Mouse (Mus musculus) gastrocnemius, adult 2 months (tissue): ENCODE data around the gene Myo3b. TPM values are rescaled to one million over a fixed set of nuclear protein-coding genes. Genes with fewer than 3 reads are reported as not detected.
A peak's percentile ranks its signal among the peaks of the same experiment; 100 is the strongest.

Experiments
- DNase-seq: peaks from one replicate; pipeline ENCODE4 v3.0.0; 2022
- H3K27ac ChIP-seq: fragments of 200-600 bp; 2 replicates; pipeline ENCODE4 v1.8.1; 2022; ENCODE audit warnings: mild to moderate bottlenecking
- H3K4me3 ChIP-seq: fragments of 200-600 bp; 2 replicates; pipeline ENCODE4 v1.8.1; 2022; ENCODE audit warnings: mild to moderate bottlenecking, moderate library complexity
- CTCF ChIP-seq: fragments of 200-600 bp; IDR thresholded peaks from 2 replicates; pipeline ENCODE4 v1.8.1; 2022; ENCODE audit warnings: antibody characterized with exemption, mild to moderate bottlenecking, moderate library complexity
- intact Hi-C: fragments of 180-260 bp; cut with DNase I; formaldehyde crosslinking; loops from one replicate; pipeline ENCODE4 v1.15.1; 2025
- total RNA-seq, 2 experiments: library from RNA; stranded (reverse); gene quantifications; 2 replicates each; pipeline ENCODE4 v1.2.3; 2021

The Myo3b gene
- total RNA-seq, 2 experiments from 2014 or later: not detected

DNA sequence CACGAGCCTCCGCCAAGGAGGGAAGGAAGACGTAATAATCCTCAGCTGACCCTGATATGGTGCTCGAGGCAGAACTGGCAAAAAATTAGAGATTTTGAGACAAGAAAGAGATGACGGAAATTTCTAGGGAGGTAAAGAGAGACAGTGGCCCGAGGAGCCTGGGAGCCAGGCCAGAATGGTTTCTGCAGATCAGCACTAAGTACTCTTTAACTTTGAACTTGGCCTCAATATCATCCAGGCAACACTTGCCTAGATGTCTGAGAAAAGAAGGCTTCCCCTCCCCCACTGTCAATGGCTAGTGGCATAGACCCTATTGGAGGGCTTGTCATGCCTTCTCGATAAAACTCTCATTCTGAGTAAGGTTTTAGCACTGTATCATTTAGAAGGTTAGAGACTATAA lies 209.7 kb downstream of the Myo3b start:
- intact Hi-C loops: no loop called here
- H3K27ac ChIP-seq: no peak overlapping the region
- no peak for DNase-seq
- TF ChIP-seq CTCF: no peak
- no peak overlapping the region for H3K4me3 ChIP-seq

DNA sequence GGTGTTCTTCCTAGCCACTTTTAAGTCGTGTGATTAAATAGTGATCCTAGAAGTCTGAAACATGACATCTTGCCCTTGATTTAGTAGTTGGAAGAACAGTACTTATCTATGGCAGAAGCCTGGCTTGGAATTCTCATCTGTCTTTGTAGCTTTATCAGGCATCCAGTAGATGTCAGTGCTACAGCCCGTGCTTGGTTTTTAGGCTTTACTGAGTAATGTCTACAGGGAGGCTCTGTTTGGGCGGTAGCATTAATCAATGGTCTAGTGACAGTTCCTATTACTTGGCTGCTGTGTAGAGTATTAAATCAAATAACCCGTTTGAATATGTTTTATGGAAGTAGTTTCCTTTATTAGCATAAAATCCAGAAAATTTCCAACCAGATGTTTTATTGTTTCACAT lies 210.9 kb downstream of the Myo3b start:
- intact Hi-C loops: no loop called here

DNA sequence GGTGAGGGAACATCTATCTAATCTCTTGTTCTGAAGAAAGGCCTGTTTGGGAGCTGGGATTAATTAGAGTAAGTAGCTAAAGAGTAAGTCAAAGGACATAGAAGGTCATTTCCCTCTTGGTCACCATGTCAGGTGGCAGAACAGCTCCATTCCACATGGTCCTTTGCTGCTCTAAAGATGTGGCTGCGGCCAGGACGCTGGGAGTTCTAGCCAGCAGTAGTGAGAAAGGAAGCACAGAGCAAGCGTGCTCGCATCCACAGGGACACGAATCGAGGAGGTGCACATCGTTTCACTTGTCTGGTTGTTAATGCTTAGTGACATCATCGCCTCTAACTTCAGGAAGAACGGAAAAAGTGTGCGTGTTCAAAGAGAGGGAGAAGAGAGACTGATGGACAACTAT lies 212.3 kb downstream of the Myo3b start:
- no peak for TF ChIP-seq CTCF
- no peak overlapping the region for H3K27ac ChIP-seq
- H3K4me3 ChIP-seq: no peak overlapping the region
- no peak for DNase-seq
- intact Hi-C loops: no loop called here

More for the DNA sequence above, 210.9 kb downstream of the Myo3b start:
- Histone ChIP-seq H3K4me3 (no peak overlapping the region), H3K27ac (no peak overlapping the region)
- TF ChIP-seq CTCF: no peak
- no peak for DNase-seq

DNA sequence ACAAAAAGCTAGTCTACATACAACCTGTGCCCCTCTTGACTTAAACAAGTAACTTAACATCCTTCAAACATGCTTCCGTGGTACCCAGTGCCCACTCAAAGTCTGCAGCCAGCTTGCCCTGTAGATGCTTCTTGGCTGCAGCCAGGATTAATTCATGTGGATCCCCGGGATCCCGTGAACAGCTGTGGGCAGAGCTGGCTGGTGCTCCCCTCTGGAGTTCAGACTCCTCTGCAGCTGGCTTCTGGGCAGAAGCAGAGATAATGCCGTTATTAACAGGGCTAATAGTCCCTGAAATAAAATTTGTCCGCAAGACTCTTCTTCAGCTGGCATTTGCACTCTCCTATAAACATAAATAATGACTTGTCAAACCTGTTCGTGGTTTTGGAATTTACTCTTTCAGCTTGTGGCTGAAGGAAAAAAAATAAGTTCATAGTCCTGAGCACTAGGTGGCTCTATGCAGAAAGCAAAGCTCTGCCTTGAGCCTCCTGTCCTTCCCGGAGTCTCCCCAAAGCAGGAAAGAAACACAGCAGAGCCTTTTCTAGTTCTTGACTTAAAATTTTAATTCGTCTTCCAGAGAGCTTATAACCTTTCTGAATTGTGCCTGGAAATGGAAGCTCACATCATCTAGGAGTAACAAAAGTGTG lies 220.6 kb downstream of the Myo3b start:
- peak; percentile 52 for TF ChIP-seq CTCF
- DNase-seq: no peak
- intact Hi-C loops: no loop called here

DNA sequence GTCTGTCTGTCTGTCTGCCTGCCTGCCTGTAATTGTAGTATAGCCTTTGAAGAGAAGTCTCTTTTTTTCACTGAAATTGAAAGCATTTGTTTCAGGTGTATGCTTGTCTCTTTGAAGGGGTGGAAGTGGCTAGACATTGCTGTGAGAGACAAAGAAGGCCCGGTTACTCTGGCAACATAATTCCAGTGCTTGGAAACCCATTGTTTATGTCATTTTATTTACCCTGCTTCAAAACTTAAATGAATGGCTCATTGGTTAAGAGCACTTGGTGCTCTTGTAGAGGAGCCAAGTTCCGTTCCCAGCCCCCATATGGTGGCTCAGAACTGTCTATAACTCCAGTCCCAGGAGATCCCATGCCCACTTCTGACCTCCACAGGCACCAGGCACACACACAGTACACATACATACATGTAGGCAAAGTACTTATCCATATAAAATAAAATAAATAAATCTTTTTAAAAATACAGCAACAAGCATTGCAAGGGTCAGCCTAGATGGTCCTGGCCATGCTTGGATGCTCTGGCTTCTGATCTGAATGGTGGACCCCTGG lies 221.8 kb downstream of the Myo3b start:
- Histone ChIP-seq H3K4me3 (no peak overlapping the region), H3K27ac (no peak overlapping the region)
- DNase-seq: no peak
- intact Hi-C loops: no loop called here
- no peak for TF ChIP-seq CTCF

More for the DNA sequence above, 220.6 kb downstream of the Myo3b start:
- no peak overlapping the region for H3K4me3 ChIP-seq
- H3K27ac ChIP-seq: no peak overlapping the region

DNA sequence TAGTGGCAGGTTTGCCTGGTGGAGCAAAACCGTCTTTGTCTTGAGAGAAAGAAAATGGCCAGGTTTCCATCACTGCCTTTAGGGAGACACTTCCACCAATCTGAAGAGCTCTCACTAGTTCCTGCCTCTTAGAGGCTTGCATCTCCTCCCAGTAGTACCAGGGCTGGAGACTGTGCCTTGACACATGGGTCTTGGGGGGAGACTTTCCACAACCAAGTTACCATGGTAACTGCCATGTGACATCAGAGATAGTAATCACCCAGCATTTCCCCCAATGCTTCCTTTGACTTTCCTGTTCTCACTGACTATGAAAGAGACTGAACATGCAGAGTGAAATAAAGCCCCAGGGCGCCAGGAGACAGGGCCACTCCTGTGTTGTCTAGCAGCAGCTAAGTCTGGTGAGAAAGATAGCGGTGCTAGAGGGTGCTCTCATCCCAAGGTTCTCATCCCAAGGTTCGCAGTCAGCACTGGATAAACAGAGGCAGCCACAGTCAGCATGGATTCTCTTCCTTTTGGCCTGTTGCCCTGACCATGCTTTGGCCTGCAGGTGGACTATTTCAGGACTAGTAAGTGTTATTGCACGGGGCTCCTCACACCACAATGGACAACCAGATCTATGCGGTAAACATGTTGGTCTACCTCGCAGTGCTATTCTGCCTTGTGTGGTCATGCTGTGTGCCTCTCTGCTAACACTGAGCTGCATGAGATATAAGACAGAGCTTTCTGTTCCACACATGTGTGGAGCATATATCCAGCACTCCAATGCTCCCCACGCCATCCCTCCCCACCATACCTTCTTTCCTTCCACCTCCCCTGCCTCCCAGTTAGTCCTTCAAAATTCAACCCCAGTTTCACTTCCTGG lies 223.0 kb downstream of the Myo3b start:
- Histone ChIP-seq H3K4me3 (no peak overlapping the region), H3K27ac (no peak overlapping the region)
- no peak for DNase-seq
- intact Hi-C loops: no loop called here
- no peak for TF ChIP-seq CTCF

DNA sequence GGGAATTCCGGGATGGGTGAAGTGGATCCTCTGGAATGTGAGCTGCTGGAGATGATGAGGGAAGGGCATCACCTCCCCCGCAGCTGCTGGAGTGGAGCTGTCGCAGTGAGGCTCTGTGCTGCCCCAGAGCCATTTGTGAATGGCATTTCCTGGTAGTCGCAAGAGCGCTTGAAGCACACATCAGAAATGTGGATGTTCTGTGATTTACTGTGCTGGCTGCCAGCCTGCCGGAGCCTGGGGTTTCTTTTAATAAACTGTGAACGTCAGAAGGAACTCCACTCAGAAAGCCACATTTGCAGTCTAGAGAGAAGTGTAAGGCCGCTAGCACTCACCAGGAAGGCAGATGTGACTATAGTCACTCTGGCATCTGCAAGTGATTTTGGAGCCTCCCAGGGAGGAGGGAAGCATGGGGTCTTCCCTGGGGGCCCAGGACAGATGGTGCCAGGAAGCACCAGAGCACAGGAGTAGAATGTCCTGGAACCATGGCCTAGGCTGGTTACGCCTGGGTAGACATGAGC lies 223.7 kb downstream of the Myo3b start:
- no peak overlapping the region for H3K4me3 ChIP-seq
- TF ChIP-seq CTCF: no peak
- no peak overlapping the region for H3K27ac ChIP-seq
- no peak for DNase-seq
- intact Hi-C loops: no loop called here

DNA sequence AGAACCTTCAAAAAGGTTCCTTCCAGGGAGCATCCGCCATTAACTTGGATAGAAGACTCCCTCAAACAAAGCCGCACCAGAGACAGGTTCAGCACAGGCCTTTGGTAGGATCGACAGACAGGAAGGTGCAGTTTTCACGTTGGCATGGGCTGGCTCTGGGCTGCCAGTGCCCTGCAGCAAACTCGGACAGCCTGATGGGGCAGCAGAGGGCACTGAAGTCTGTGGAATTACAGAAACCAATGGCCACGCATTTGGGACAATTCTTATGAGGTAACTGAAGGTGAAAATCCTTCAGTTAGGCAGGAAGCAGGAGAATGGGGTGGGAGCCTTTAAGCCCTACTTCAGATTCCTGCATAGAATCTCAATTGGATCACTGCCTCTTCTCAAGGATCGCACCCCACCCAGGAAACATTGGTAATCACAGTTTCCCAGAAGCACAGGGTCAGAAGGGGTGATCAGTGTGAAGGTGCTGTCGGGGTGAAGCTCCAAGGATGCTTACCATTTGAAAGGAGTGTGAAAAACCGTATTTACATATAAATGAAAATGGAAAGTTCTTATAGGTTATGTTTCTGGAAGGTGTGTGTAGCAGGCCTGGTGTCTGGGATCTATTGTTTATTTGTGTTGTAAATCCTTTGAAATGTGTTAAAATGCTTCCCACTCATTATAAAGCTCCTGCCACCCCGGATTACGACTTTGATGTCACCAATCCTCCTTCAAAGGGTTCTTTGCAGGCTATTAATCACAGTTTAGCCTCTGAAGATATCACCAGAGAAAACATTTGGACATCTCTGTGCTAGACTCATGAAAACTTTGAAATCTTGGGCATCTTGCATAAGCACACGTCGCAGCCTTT lies 239.7 kb downstream of the Myo3b start:
- peak; percentile 47 for TF ChIP-seq CTCF
- intact Hi-C loops: no loop called here

DNA sequence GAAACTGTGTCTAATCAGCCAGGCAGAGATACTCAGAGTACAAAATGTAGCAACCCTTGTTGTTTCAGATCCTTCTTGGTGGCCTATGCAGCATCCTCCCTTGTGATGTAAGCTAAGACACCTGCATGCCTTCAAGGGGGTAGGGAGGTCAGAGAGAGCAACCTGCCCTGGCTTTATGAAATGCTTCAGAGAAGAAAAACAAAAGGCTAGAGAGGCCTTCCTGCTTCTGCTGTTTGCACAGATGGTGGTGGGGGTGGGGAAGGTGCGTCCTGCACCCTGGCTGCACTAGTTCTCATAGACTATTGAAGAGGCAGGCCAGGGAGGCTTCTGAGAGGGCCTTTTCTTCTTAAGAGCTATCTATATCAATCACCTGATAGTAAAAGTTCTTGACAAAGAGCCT lies 245.2 kb downstream of the Myo3b start:
- no peak for TF ChIP-seq CTCF
- no peak overlapping the region for H3K4me3 ChIP-seq
- DNase-seq: no peak
- intact Hi-C loops: no loop called here
- no peak overlapping the region for H3K27ac ChIP-seq

More for the DNA sequence above, 239.7 kb downstream of the Myo3b start:
- no peak for DNase-seq
- Histone ChIP-seq H3K4me3 (no peak overlapping the region), H3K27ac (no peak overlapping the region)

DNA sequence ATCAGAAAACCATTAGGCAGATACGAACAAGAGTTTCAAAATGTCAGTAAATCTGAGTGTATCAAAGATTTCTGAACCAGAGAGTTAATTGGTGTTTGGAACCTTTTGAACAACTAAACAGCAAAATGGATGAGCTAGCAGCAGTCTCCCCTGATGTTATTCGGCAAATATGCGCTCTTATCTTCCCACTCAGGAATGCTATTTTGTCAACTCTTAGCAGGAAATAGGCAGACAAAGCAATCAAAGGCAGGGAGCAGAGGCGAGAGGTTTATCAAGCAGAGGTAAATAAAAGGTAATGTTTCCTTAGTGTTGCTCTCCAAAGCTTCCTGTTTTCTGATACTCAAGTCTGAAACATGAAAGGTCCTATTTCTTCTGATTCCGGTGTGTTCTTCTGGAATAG lies 252.1 kb downstream of the Myo3b start:
- no peak overlapping the region for H3K27ac ChIP-seq
- no peak overlapping the region for H3K4me3 ChIP-seq
- no peak for TF ChIP-seq CTCF
- intact Hi-C loops: no loop called here
- no peak for DNase-seq

DNA sequence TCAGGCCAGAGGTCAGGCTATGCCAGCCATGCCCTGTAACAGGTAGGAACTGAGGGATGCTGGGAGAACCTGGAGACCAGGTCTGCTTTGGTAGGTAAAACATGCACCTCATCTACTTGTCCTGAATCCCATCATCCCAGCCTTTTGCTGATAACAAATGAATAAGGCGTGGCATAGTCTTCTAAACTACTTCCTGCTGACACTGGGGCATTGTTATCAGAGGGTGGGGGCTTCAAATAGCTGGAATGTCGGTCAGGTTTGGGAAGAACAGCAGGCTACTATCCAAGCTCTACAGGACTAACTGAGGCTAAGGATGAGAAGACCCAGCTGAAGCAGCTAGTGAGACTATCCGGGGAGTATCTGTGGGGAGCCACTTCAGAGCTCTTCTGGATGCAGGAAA lies 253.8 kb downstream of the Myo3b start:
- TF ChIP-seq CTCF: no peak
- no peak for DNase-seq
- H3K27ac ChIP-seq: no peak overlapping the region
- H3K4me3 ChIP-seq: no peak overlapping the region
- intact Hi-C loops: no loop called here

DNA sequence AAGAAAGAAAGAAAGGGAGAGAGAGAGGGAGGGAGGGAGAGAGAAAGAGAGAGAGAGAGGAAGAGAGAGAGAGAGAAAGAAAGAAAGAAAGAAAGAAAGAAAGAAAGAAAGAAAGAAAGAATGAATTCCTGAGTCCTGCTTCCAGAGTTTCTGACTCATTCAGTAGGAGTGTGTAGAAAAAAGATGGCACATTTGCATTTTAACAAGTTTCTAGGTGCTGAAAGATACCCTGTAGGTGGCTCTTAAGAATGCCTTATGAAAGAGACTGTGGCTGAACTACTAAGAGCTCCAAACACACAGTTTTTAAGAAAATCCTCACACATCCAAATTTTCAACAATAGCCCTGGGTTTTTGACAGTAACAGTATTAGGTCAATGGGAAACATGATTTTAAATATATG lies 264.0 kb downstream of the Myo3b start:
- no peak for TF ChIP-seq CTCF
- Histone ChIP-seq H3K27ac (no peak overlapping the region), H3K4me3 (no peak overlapping the region)
- intact Hi-C loops: no loop called here
- DNase-seq: no peak
